Mouse (Mus musculus): ENCODE measurements at regions not wholly inside any gene's neighbourhood (a gene's known extent, or its start where the extent isn't known, plus 50 kb on each side); places are given as distances from the start of the nearest gene placed in this dataset.

- Histone ChIP-seq H3K36me3 (ENCODE audit: control insufficient read depth, insufficient read depth) (no peaks in the 10 kb centered on the region), H3K4me3 (no peak overlapping the region), H3K4me2 (ENCODE audit: low read depth) (peak overlapping the region; percentile 82), H3K79me2 (ENCODE audit: control insufficient read depth, insufficient read depth) (no peaks in the 10 kb centered on the region), H3K27me3 (ENCODE audit: control insufficient read depth, insufficient read depth, insufficient read length) (no peaks in the 10 kb centered on the region), H3ac (ENCODE audit: control insufficient read depth, insufficient read length) (no peak overlapping the region)
- no peak for TF ChIP-seq MAX (IDR thresholded peaks at IDR 0.05; ENCODE audit: low read depth)
- TF ChIP-seq TCF12 (IDR thresholded peaks at IDR 0.05; ENCODE audit: insufficient read depth, poor library complexity, severe bottlenecking): no peak
- TF ChIP-seq POLR2AphosphoS2 (IDR thresholded peaks at IDR 0.05; ENCODE audit: insufficient read length, low read depth): no peak
- TF ChIP-seq USF1 (IDR thresholded peaks at IDR 0.05; ENCODE audit: low read depth): no peak
- TF ChIP-seq MYOD1 (IDR thresholded peaks at IDR 0.05; ENCODE audit: control insufficient read depth in 1 of 3, insufficient read length in 2 of 3, low read depth in 2 of 3): no peak
- no peak for TF ChIP-seq REST (IDR thresholded peaks at IDR 0.05; ENCODE audit: insufficient read depth, insufficient read length)
- TF ChIP-seq SRF (IDR thresholded peaks at IDR 0.05; ENCODE audit: control insufficient read depth, insufficient read length, low read depth): no peak
- no peak for TF ChIP-seq E2F4 (IDR thresholded peaks at IDR 0.05; ENCODE audit: insufficient read depth)
- TF ChIP-seq MYOG (IDR thresholded peaks at IDR 0.05; ENCODE audit: control insufficient read depth in 1 of 3, insufficient read depth in 1 of 3, insufficient read length in 2 of 3, low read depth in 2 of 3): no peak
- no peak for TF ChIP-seq CEBPB (IDR thresholded peaks at IDR 0.05; ENCODE audit: insufficient read depth, poor library complexity, severe bottlenecking)
- TF ChIP-seq POLR2A (IDR thresholded peaks at IDR 0.05; ENCODE audit: insufficient read length, low read depth): no peak
- no peak for TF ChIP-seq TCF3 (IDR thresholded peaks at IDR 0.05; ENCODE audit: insufficient read length, low read depth)
Measured at GRCm38 (mm10) chr10:120716391-120716790, 182.5 kb downstream of the Msrb3 start.

GRCm38 (mm10) chr10:120707771-120708750, 190.8 kb downstream of the Msrb3 start:
- Histone ChIP-seq H3K27me3 (ENCODE audit: control insufficient read depth, insufficient read depth, insufficient read length) (no peaks in the 10 kb centered on the region), H3K4me2 (ENCODE audit: low read depth) (no peak overlapping the region), H3K79me2 (ENCODE audit: control insufficient read depth, insufficient read depth) (no peaks in the 10 kb centered on the region), H3ac (ENCODE audit: control insufficient read depth, insufficient read length) (no peak overlapping the region), H3K36me3 (ENCODE audit: control insufficient read depth, insufficient read depth) (no peaks in the 10 kb centered on the region), H3K4me3 (no peak overlapping the region)
- TF ChIP-seq MAX (IDR thresholded peaks at IDR 0.05; ENCODE audit: low read depth) (no peak), SRF (IDR thresholded peaks at IDR 0.05; ENCODE audit: control insufficient read depth, insufficient read length, low read depth) (no peak), USF1 (IDR thresholded peaks at IDR 0.05; ENCODE audit: low read depth) (no peak), REST (IDR thresholded peaks at IDR 0.05; ENCODE audit: insufficient read depth, insufficient read length) (no peak), TCF3 (IDR thresholded peaks at IDR 0.05; ENCODE audit: insufficient read length, low read depth) (no peak)

- H3K27me3 ChIP-seq (ENCODE audit: control insufficient read depth, insufficient read depth, insufficient read length): no peaks in the 10 kb centered on the region
- no peaks in the 10 kb centered on the region for H3K79me2 ChIP-seq (ENCODE audit: control insufficient read depth, insufficient read depth)
- no peak overlapping the region for H3K4me2 ChIP-seq (ENCODE audit: low read depth)
Measured at GRCm38 (mm10) chr10:120706684-120707290, 192.1 kb downstream of the Msrb3 start.

GRCm38 (mm10) chr10:120701833-120702232, 197.1 kb downstream of the Msrb3 start:
- no peaks in the 10 kb centered on the region for H3K79me2 ChIP-seq (ENCODE audit: control insufficient read depth, insufficient read depth)
- no peaks in the 10 kb centered on the region for H3K36me3 ChIP-seq (ENCODE audit: control insufficient read depth, insufficient read depth)
- no peaks in the 10 kb centered on the region for H3K27me3 ChIP-seq (ENCODE audit: control insufficient read depth, insufficient read depth, insufficient read length)
- no peak overlapping the region for H3K4me3 ChIP-seq
- H3K4me2 ChIP-seq (ENCODE audit: low read depth): no peak overlapping the region
- TF ChIP-seq MAX (IDR thresholded peaks at IDR 0.05; ENCODE audit: low read depth): no peak
- no peak for TF ChIP-seq MYOG (IDR thresholded peaks at IDR 0.05; ENCODE audit: control insufficient read depth in 1 of 3, insufficient read depth in 1 of 3, insufficient read length in 2 of 3, low read depth in 2 of 3)
- no peak overlapping the region for H3ac ChIP-seq (ENCODE audit: control insufficient read depth, insufficient read length)

More at GRCm38 (mm10) chr10:120706684-120707290, 192.1 kb downstream of the Msrb3 start:
- Histone ChIP-seq H3K4me3 (no peak overlapping the region), H3K36me3 (ENCODE audit: control insufficient read depth, insufficient read depth) (no peaks in the 10 kb centered on the region), H3ac (ENCODE audit: control insufficient read depth, insufficient read length) (no peak overlapping the region)
- TF ChIP-seq POLR2AphosphoS2 (IDR thresholded peaks at IDR 0.05; ENCODE audit: insufficient read length, low read depth) (no peak), TCF3 (IDR thresholded peaks at IDR 0.05; ENCODE audit: insufficient read length, low read depth) (no peak), E2F4 (IDR thresholded peaks at IDR 0.05; ENCODE audit: insufficient read depth) (no peak), USF1 (IDR thresholded peaks at IDR 0.05; ENCODE audit: low read depth) (no peak), POLR2A (IDR thresholded peaks at IDR 0.05; ENCODE audit: insufficient read length, low read depth) (no peak), MYOG (IDR thresholded peaks at IDR 0.05; ENCODE audit: control insufficient read depth in 1 of 3, insufficient read depth in 1 of 3, insufficient read length in 2 of 3, low read depth in 2 of 3) (no peak), MYOD1 (IDR thresholded peaks at IDR 0.05; ENCODE audit: control insufficient read depth in 1 of 3, insufficient read length in 2 of 3, low read depth in 2 of 3) (no peak), REST (IDR thresholded peaks at IDR 0.05; ENCODE audit: insufficient read depth, insufficient read length) (no peak), CEBPB (IDR thresholded peaks at IDR 0.05; ENCODE audit: insufficient read depth, poor library complexity, severe bottlenecking) (no peak), MAX (IDR thresholded peaks at IDR 0.05; ENCODE audit: low read depth) (no peak), SRF (IDR thresholded peaks at IDR 0.05; ENCODE audit: control insufficient read depth, insufficient read length, low read depth) (no peak), TCF12 (IDR thresholded peaks at IDR 0.05; ENCODE audit: insufficient read depth, poor library complexity, severe bottlenecking) (no peak)
